Mouse (Mus musculus) heart, postnatal 0 days (tissue): ENCODE data around the gene Erg.

Experiments
- CTCF ChIP-seq: IDR thresholded peaks from 2 replicates; pipeline ENCODE4 v1.5.1; 2016; ENCODE audit warnings: antibody characterized with exemption, control low read depth, low read depth
- EP300 ChIP-seq: IDR thresholded peaks from 2 replicates; pipeline ENCODE4 v1.6.1; 2016; ENCODE audit warnings: antibody characterized with exemption, low read depth

DNA sequence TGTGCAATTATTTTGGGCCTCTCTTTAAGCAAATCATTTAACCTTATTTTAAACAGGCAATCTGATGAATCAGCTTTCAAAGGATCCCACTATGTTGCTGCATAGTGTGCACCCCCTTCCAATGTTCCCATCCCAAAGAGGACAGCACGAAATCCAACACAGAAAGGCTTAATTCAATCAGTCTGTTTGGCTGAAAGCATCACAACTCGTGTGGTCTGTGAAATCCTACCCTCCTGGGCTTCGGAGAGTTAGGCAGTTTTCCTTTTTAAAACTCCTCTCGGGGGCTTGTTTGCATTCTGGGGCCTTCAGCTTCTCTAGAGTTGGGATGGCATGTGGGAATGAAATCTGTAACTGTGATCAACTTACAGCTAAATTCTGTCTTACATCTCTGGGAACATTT lies 214.7 kb downstream of the Erg start:
- TF ChIP-seq EP300 (no peak), CTCF (no peak)
